ENCODE assay signal across 9 mouse cellular contexts in genomic region chr8:120126357-120127161, GRCm38 (mm10). TPM values are rescaled to one million over a fixed set of nuclear protein-coding genes. Genes with fewer than 3 reads are reported as not detected.
A peak's percentile ranks its signal among the peaks of the same experiment; 100 is the strongest.
DNase-seq lines count a peak whose midpoint lies in the region; ATAC-seq and TF ChIP-seq lines count a peak whose summit lies in the region.
"Had no signal": no experiment of that assay in that cellular context is flagged by ENCODE, and none has a peak within 500 bp of the region (broad histone marks: within the 10 kb centered on the region; RNA-seq: fewer than 3 reads in every experiment).

No protein-coding gene starts in this region.

- H3K4me3 ChIP-seq in embryonic facial prominence, embryonic 13.5 days, result no peak overlapping the region
- H3K4me3 ChIP-seq in midbrain, embryonic 12.5 days, result no peak overlapping the region
- no peak overlapping the region for H3K4me3 ChIP-seq in thymus, adult 2 months (ENCODE audit: control insufficient read depth, insufficient read depth, low read length)
- H3K4me3 ChIP-seq: forebrain, embryonic 15.5 days had no signal

- peak; percentile 96 for DNase-seq in heart, adult 11 months
- no peak for DNase-seq in heart, postnatal 36 days
- peak; percentile 28 to 76 for DNase-seq in kidney, postnatal 25 days
- DNase-seq in thymus, adult 2 months, result no peak
- no peak for DNase-seq in left cerebral cortex, adult 9 months (ENCODE audit: low spot score in 2 of 2)

- WGBS in embryonic facial prominence, embryonic 13.5 days, result 27% methylated on average over 14 of the region's 14 CpGs
- 26% methylated on average over 14 of the region's 14 CpGs for WGBS in midbrain, embryonic 12.5 days
- 83% methylated on average over 14 of the region's 14 CpGs for WGBS in thymus, adult 2 months

- H3K4me2 ChIP-seq in embryonic facial prominence, embryonic 13.5 days, result no peak overlapping the region
- 0 out of 2 replicates have a peak overlapping the region, but pooled peaks have one; percentile 5 for H3K4me2 ChIP-seq in midbrain, embryonic 12.5 days (replicated peaks)
- H3K4me2 ChIP-seq: forebrain, embryonic 15.5 days had no signal

- TF ChIP-seq POLR2A in thymus, adult 2 months (IDR thresholded peaks at IDR 0.05; ENCODE audit: control insufficient read depth, extremely low read depth, insufficient read depth, low read length, poor library complexity), result no peak

- H3K9me3 ChIP-seq in embryonic facial prominence, embryonic 13.5 days, result no peaks in the 10 kb centered on the region
- no peaks in the 10 kb centered on the region for H3K9me3 ChIP-seq in midbrain, embryonic 12.5 days
- H3K9me3 ChIP-seq: forebrain, embryonic 15.5 days had no signal

- H3K9ac ChIP-seq in embryonic facial prominence, embryonic 13.5 days, result no peak overlapping the region
- 0 out of 2 replicates have a peak overlapping the region, but pooled peaks have one; percentile 6 for H3K9ac ChIP-seq in midbrain, embryonic 12.5 days (replicated peaks)
- H3K9ac ChIP-seq: forebrain, embryonic 15.5 days had no signal

- peaks cover 8% of the 10 kb centered on the region; the same call in 1 of the 2 replicates for H3K27me3 ChIP-seq in embryonic facial prominence, embryonic 13.5 days
- H3K27me3 ChIP-seq in midbrain, embryonic 12.5 days, result peaks cover 13% of the 10 kb centered on the region; the same call in 1 of the 2 replicates
- no peaks in the 10 kb centered on the region for H3K27me3 ChIP-seq in thymus, adult 2 months (ENCODE audit: control insufficient read depth, insufficient read depth, low read length)
- H3K27me3 ChIP-seq: forebrain, embryonic 15.5 days had no signal

- TF ChIP-seq CTCF in thymus, adult 2 months (IDR thresholded peaks at IDR 0.05; ENCODE audit: borderline replicate concordance, control insufficient read depth, extremely low read depth, insufficient read depth, low read length, poor library complexity), result no peak

- intact Hi-C loops in heart, postnatal 36 days (cut with DNase I), result no loop called here

- no peak for ATAC-seq in embryonic facial prominence, embryonic 13.5 days (ENCODE audit: insufficient number of reproducible peaks, insufficient read depth, low FRiP score, low TSS enrichment, low read depth)
- no peak for ATAC-seq in midbrain, embryonic 12.5 days (ENCODE audit: low FRiP score, low read depth)
- ATAC-seq in inflammation-experienced regulatory T-cells, adult 6 months, result no peak
- ATAC-seq: forebrain, embryonic 15.5 days had no signal

- H3K27ac ChIP-seq in embryonic facial prominence, embryonic 13.5 days, result peak overlapping the region; percentile 45; the same call in 1 of the 2 replicates
- H3K27ac ChIP-seq in midbrain, embryonic 12.5 days (replicated peaks), result peak overlapping the region; percentile 43
- H3K27ac ChIP-seq in thymus, adult 2 months (ENCODE audit: control insufficient read depth, insufficient read depth, low read length), result no peak overlapping the region
- H3K27ac ChIP-seq: forebrain, embryonic 15.5 days had no signal

- peaks cover 17% of the 10 kb centered on the region for H3K4me1 ChIP-seq in embryonic facial prominence, embryonic 13.5 days
- peaks cover 46% of the 10 kb centered on the region for H3K4me1 ChIP-seq in midbrain, embryonic 12.5 days
- H3K4me1 ChIP-seq in thymus, adult 2 months (replicated peaks; ENCODE audit: control insufficient read depth, insufficient read depth, low read length), result peaks cover 3% of the 10 kb centered on the region; the same call in 1 of the 2 replicates

- no peaks in the 10 kb centered on the region for H3K36me3 ChIP-seq in embryonic facial prominence, embryonic 13.5 days
- H3K36me3 ChIP-seq in midbrain, embryonic 12.5 days, result no peaks in the 10 kb centered on the region
- no peaks in the 10 kb centered on the region for H3K36me3 ChIP-seq in thymus, adult 2 months (ENCODE audit: control insufficient read depth, insufficient read depth, low read length)
- H3K36me3 ChIP-seq: forebrain, embryonic 15.5 days had no signal

RNA-seq across cellular contexts. Expression of gene 6430548M08Rik, which starts 12.6 kb away (rescaled TPM):
- 10 to 100 TPM; 13.8 to 15.9 TPM for total RNA-seq in heart, postnatal 36 days (2021)
- 3.7 and 3.8 TPM in 2 replicates for polyA plus RNA-seq in embryonic facial prominence, embryonic 13.5 days (2015; fragmentation: Nextera tagmentation; extraction: Ambion mirVana)
- 16.6 and 20.8 TPM in 2 replicates for polyA plus RNA-seq in midbrain, embryonic 12.5 days (2016; fragmentation: Nextera tagmentation; extraction: Ambion mirVana)
- polyA plus RNA-seq in thymus, adult 2 months (2012; rRNA removed), result 4.9 and 8.6 TPM in 2 replicates
- under 1 TPM in 1 of 3 experiments, not detected in 2; 0.64 TPM for polyA plus RNA-seq in inflammation-experienced regulatory T-cells, adult 6 months (2017; shearing (Covaris generic))

RNA-seq across cellular contexts. Expression of gene Zdhhc7, which starts 25.3 kb away (rescaled TPM):
- total RNA-seq in heart, postnatal 36 days (2021), result 10 to 100 TPM; 30.5 to 31.1 TPM
- 31.2 and 36.0 TPM in 2 replicates for polyA plus RNA-seq in embryonic facial prominence, embryonic 13.5 days (2015; fragmentation: Nextera tagmentation; extraction: Ambion mirVana)
- 32.1 and 35.4 TPM in 2 replicates for polyA plus RNA-seq in midbrain, embryonic 12.5 days (2016; fragmentation: Nextera tagmentation; extraction: Ambion mirVana)
- polyA plus RNA-seq in thymus, adult 2 months (2012; rRNA removed), result 93.4 and 94.2 TPM in 2 replicates
- polyA plus RNA-seq in inflammation-experienced regulatory T-cells, adult 6 months (2017; shearing (Covaris generic)), result 1 to 10 TPM; 5.3 to 6.6 (median 6.2) TPM

RNA-seq across cellular contexts. Expression of gene Fam92b, which starts 50.7 kb away (rescaled TPM):
- not detected for total RNA-seq in heart, postnatal 36 days (2021)
- 1.3 and 1.7 TPM in 2 replicates for polyA plus RNA-seq in embryonic facial prominence, embryonic 13.5 days (2015; fragmentation: Nextera tagmentation; extraction: Ambion mirVana)
- polyA plus RNA-seq in midbrain, embryonic 12.5 days (2016; fragmentation: Nextera tagmentation; extraction: Ambion mirVana), result 1.3 and 2.3 TPM in 2 replicates
- polyA plus RNA-seq in thymus, adult 2 months (2012; rRNA removed), result 0.39 TPM in 1 of 2 replicates, not detected in the other
- not detected for polyA plus RNA-seq in inflammation-experienced regulatory T-cells, adult 6 months (2017; shearing (Covaris generic))

Comparison
In these comparisons a context has a peak if more than half of its experiments do, and no peak if none do; other contexts are left out.
1. DNase-seq: peak in heart, adult 11 months (single experiment) and kidney, postnatal 25 days (2 of 2); none in heart, postnatal 36 days (0 of 2), thymus, adult 2 months (single experiment) and left cerebral cortex, adult 9 months (0 of 2).